Comparison of ENCODE assay signal across 8 mouse cellular contexts in genomic region chr6:136803739-136804633, GRCm38 (mm10). TPM values are rescaled to one million over a fixed set of nuclear protein-coding genes. Genes with fewer than 3 reads are reported as not detected.
DNase-seq lines count a peak whose midpoint lies in the region; ATAC-seq and TF ChIP-seq lines count a peak whose summit lies in the region.

Hist4h4 (minus strand) TSS chr6:136804415.

- peak within 1 kb of the TSS; percentile 72 for H3K4me2 ChIP-seq in forebrain, embryonic 15.5 days (replicated peaks)
- H3K4me2 ChIP-seq in lung, embryonic 15.5 days = peak within 1 kb of the TSS; percentile 85

- H3K9me3 ChIP-seq in ES-E14 (ENCODE audit: control insufficient read depth, insufficient read depth, low read depth, low read length) = no peaks in the 10 kb centered on the region
- H3K9me3 ChIP-seq in forebrain, embryonic 15.5 days = no peaks in the 10 kb centered on the region
- no peaks in the 10 kb centered on the region for H3K9me3 ChIP-seq in lung, embryonic 15.5 days

- H3K27me3 ChIP-seq in forebrain, embryonic 15.5 days = no peaks in the 10 kb centered on the region
- H3K27me3 ChIP-seq in lung, embryonic 15.5 days = no peaks in the 10 kb centered on the region

- peak within 1 kb of the TSS; percentile 62 to 79 for H3K4me3 ChIP-seq in ES-E14 (ENCODE audit: insufficient read depth in 1 of 2, low read depth in 1 of 2, low read length in 2 of 2, poor library complexity in 1 of 2, severe bottlenecking in 1 of 2)
- H3K4me3 ChIP-seq in forebrain, embryonic 15.5 days = peak within 1 kb of the TSS; percentile 75
- H3K4me3 ChIP-seq in lung, embryonic 15.5 days = peak within 1 kb of the TSS; percentile 74

- WGBS in forebrain, embryonic 15.5 days = under 1% methylated on average over 50 of the region's 50 CpGs
- WGBS in lung, embryonic 15.5 days = under 1% methylated on average over 50 of the region's 50 CpGs

- intact Hi-C loops in heart, postnatal 36 days (cut with DNase I) = loop anchor here (1.0 kb wide), 1 partner anchor 23 kb away; the partner anchor contains the start of gene BC049715

- H3K4me1 ChIP-seq in ES-E14 (ENCODE audit: control insufficient read depth in 2 of 2, insufficient read depth in 2 of 2, low read length in 2 of 2, poor library complexity in 1 of 2) = peaks cover 4 to 5% of the 10 kb centered on the region in 2 experiments; a peak in 1 of 4 replicates
- peaks cover 25% of the 10 kb centered on the region for H3K4me1 ChIP-seq in forebrain, embryonic 15.5 days
- peaks cover 27% of the 10 kb centered on the region for H3K4me1 ChIP-seq in lung, embryonic 15.5 days

- peak within 1 kb of the TSS; percentile 95 for H3K27ac ChIP-seq in ES-E14 (ENCODE audit: insufficient read depth, low read depth, low read length, poor library complexity, severe bottlenecking)
- H3K27ac ChIP-seq in forebrain, embryonic 15.5 days (replicated peaks) = peak within 1 kb of the TSS; percentile 100
- H3K27ac ChIP-seq in lung, embryonic 15.5 days = peak within 1 kb of the TSS; percentile 100

- no peaks in the 10 kb centered on the region for H3K36me3 ChIP-seq in ES-E14 (ENCODE audit: control insufficient read depth, insufficient read depth, low read length, poor library complexity, severe bottlenecking)
- no peaks in the 10 kb centered on the region for H3K36me3 ChIP-seq in forebrain, embryonic 15.5 days
- H3K36me3 ChIP-seq in lung, embryonic 15.5 days = no peaks in the 10 kb centered on the region

- H3K9ac ChIP-seq in ES-E14 (ENCODE audit: insufficient read depth, low read depth, low read length, poor library complexity, severe bottlenecking) = peak within 1 kb of the TSS; percentile 88
- peak within 1 kb of the TSS; percentile 93 for H3K9ac ChIP-seq in forebrain, embryonic 15.5 days (replicated peaks)
- peak within 1 kb of the TSS; percentile 91 for H3K9ac ChIP-seq in lung, embryonic 15.5 days

- in situ Hi-C loops in ES-E14 (cut with MboI; ENCODE audit: low sequenced_read_pairs in 2 of 2, unreplicated experiment in 2 of 2) = no loop called here

- peak; percentile 99 for DNase-seq in ES-E14 (ENCODE audit: low read depth, low spot score)
- DNase-seq in cerebellum, adult 11-12 months = peak; percentile 95
- DNase-seq in heart, postnatal 36 days = peak; percentile 99 to 100
- DNase-seq in layer of hippocampus, adult 8-10 months (ENCODE audit: low spot score in 2 of 2) = peak; percentile 91 to 98
- peak; percentile 92 for DNase-seq in ovary, adult 18-20 months (ENCODE audit: low spot score)
- peak; percentile 93 for DNase-seq in thymus, postnatal 0 days (ENCODE audit: low spot score)

- ATAC-seq in forebrain, embryonic 15.5 days (replicated peaks) = peak; percentile 76
- peak; percentile 75 for ATAC-seq in lung, embryonic 15.5 days (ENCODE audit: borderline replicate concordance, extremely low read depth, low FRiP score, low TSS enrichment)

TF ChIP-seq in ES-E14, 5 proteins besides CTCF, POLR2A, EP300 and RAD21:
- peak; percentile 72; the same call in 1 of the 2 replicates for TF ChIP-seq HCFC1 (IDR thresholded peaks at IDR 0.05; ENCODE audit: borderline replicate concordance, insufficient read depth, low read length)
- TF ChIP-seq MAFK (IDR thresholded peaks at IDR 0.05; ENCODE audit: insufficient read depth, low read depth, low read length) = no peak
- TF ChIP-seq ZNF384 (IDR thresholded peaks at IDR 0.05; ENCODE audit: low read depth, low read length) = 0 out of 2 replicates have a peak, but pooled peaks have one; percentile 35
- TF ChIP-seq ZC3H11A (IDR thresholded peaks at IDR 0.05; ENCODE audit: borderline replicate concordance, low read depth, low read length) = no peak
- peak; percentile 10; the same call in 1 of the 2 replicates for TF ChIP-seq CHD2 (IDR thresholded peaks at IDR 0.05; ENCODE audit: low read depth, low read length)

RNA-seq across cellular contexts. Expression of gene Hist4h4, which starts in this region (rescaled TPM):
- 70.5 and 110 TPM in 2 replicates for total RNA-seq in ES-E14 (2012; rRNA removed)
- 0.97 and 1.1 TPM in 2 replicates for polyA plus RNA-seq in forebrain, embryonic 15.5 days (2015; fragmentation: Nextera tagmentation; extraction: Ambion mirVana)
- total RNA-seq in heart, postnatal 36 days (2021) = 1 to 10 TPM; 8.2 to 8.5 TPM
- total RNA-seq in layer of hippocampus, adult 8-10 months (2022) = 10 to 100 TPM in 2 of 4 experiments, 1 to 10 TPM in 2; 9.3 to 12.4 (median 10.3) TPM
- polyA plus RNA-seq in lung, embryonic 15.5 days (2015; fragmentation: Nextera tagmentation; extraction: Ambion mirVana) = 0.81 and 0.89 TPM in 2 replicates
- 1.3 and 2.0 TPM in 2 replicates for polyA plus RNA-seq in thymus, postnatal 0 days (2015; fragmentation: Nextera tagmentation; extraction: Ambion mirVana)

Comparison
In these comparisons a context has a peak if more than half of its experiments do, and no peak if none do; other contexts are left out.
1. Peak in every context shown above with its lines: DNase-seq, ATAC-seq, H3K4me3 ChIP-seq and H3K27ac ChIP-seq.
2. Peak in ATAC-seq, H3K4me3 ChIP-seq, H3K27ac ChIP-seq, H3K9ac ChIP-seq and H3K4me2 ChIP-seq in lung, embryonic 15.5 days; RNA of the gene not detected or under 1 TPM.